Mouse (Mus musculus) kidney, postnatal 10 days (tissue): ENCODE measurements at regions not wholly inside any gene's neighbourhood (a gene's known extent, or its start where the extent isn't known, plus 50 kb on each side); places are given as distances from the start of the nearest gene placed in this dataset.
A peak's percentile ranks its signal among the peaks of the same experiment; 100 is the strongest.

ENCODE experiments used
- DNase-seq: peaks from one replicate; pipeline ENCODE4 v3.0.0; 2021; ENCODE audit warnings: mixed read lengths

- peak; percentile 56 for DNase-seq
Measured at GRCm38 (mm10) chr15:59171120-59171519, 282.0 kb downstream of the Gm49356 start.

- no peak for DNase-seq
Measured at GRCm38 (mm10) chr15:59173452-59174245, 284.6 kb downstream of the Gm49356 start.

- peak; percentile 59 for DNase-seq
Measured at GRCm38 (mm10) chr15:59174246-59174751, 285.2 kb downstream of the Gm49356 start.

GRCm38 (mm10) chr15:59174893-59175531 lies 285.9 kb downstream of the Gm49356 start:
- no peak for DNase-seq

- no peak for DNase-seq
Measured at GRCm38 (mm10) chr15:59180076-59180475, 291.0 kb downstream of the Gm49356 start.

DNA sequence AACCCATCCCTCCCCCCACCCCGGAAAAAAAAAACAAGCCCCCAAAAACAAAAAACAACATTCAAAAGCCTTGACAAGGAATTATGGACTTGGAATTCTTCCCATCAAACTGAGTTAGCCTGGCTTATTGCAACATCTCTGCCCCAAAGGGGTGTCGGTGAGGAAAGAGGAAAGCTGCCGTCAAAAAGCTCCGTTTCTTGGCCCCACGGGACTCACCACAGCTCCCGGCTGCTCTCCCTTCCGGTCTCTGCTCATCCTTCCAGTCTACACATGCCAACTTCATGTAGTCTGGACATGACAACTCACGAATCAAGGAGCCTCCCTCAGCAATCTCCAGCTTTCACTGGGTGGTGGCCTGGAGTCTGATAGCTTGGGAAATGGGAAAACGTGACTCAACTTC lies 295.4 kb downstream of the Gm49356 start:
- DNase-seq, result peak; percentile 38

- DNase-seq, result no peak
Measured at GRCm38 (mm10) chr15:59187566-59187965, 298.5 kb downstream of the Gm49356 start.

- DNase-seq, result peak; percentile 55
Measured at GRCm38 (mm10) chr15:59188371-59188770, 299.3 kb downstream of the Gm49356 start.

DNA sequence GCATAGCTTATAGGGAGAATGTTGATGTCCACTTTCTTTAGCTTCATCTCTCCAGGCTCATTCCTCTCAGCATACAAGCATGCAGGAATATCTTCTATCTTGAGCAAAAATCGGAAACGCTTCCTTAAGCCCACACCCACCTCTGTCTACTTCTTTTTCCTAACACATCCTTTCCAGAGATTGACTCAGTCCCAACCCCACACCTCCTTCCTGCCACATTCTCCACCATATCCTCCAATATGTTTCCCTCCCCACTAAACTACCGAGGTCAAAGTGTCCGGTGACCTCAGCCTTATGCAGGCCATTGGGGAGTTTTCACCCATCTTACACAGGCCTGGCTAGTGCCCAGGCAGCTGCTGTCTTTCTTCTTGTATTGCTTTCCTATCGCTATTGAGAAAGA lies 301.4 kb downstream of the Gm49356 start:
- DNase-seq, result no peak

DNA sequence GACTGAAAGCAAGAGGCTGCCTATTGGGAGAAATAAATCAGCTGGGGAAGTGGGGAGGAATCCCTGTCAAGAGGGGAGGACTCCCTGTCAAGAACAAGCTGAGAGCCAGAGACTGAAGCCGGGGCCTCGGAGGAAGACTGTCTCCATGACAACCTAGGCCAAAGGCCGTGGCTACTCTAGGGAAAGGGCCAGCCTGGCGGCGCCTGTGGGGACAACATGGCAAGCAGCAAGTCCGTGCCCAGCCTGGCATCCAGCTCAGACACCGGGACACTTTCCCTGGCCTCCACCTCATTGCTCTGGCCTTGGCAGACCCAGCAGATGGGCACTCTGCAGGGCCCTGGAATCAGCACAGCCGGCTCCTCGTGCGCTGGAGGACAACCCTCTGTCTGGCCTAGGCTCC lies 305.3 kb downstream of the Gm49356 start:
- peak; percentile 54 for DNase-seq

DNA sequence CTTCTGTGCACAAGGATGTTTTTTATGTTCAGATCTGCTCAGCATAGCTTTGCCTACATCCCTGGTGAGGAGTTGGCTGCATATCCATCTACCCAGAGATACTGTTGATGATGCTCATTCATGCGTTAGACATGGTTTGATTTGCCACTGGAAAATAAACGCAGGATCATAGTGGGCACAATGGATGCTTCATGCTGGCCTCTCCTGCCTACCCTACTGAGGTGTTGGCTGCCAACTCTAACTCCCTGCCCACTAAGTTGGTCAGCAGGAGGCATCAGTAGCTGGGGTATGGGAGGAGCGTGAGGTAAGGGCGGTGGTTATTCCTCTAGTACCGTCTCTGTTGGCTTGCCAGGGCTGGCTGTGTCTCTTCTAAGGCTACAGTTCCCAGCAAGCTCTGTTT lies 307.3 kb downstream of the Gm49356 start:
- DNase-seq, result no peak

DNA sequence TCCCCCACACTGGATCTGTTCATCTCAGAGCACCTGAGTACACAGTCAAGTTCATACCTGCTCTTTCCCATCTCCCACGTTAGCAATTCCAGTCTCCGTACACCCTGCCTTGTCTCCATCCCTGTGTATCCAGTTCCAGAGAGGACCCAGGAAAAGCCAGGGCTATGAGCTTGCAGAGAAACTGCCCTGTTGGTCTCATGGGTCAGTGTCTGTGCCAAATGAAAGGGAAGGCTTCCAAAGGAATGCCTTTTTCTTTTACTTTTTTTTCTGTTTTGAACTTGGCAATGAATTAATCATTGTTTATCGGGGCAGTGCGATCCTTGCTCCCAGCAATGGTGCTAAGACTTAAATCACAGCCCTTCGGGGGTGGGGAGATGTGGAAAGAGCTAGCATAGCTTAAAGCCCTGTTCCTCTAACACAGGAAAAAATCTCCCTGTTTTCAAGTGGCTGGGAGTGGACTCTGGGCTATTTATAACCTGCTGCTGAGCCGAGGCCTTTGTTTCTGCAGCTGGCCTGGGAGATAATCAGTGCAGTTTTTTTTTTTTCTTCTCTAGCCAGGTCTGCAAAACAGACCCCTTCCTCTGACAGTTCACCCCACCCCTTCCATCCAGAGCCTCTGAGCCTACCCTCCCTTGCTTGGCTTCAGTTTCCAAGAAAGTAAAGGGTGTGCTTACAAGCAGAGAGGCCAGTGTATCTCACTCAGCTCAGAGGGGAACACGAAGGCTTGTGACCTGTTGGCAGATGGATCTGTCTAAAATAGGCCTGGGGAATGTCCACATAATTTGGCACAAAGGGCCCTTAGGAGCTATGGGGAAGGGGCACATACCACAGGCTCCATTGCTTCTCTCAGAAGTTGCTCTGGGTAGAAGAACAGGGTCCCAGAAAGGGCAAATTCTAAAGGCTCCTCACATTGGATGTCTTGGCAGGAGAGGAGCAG lies 308.6 kb downstream of the Gm49356 start:
- DNase-seq, result peak; percentile 84

DNA sequence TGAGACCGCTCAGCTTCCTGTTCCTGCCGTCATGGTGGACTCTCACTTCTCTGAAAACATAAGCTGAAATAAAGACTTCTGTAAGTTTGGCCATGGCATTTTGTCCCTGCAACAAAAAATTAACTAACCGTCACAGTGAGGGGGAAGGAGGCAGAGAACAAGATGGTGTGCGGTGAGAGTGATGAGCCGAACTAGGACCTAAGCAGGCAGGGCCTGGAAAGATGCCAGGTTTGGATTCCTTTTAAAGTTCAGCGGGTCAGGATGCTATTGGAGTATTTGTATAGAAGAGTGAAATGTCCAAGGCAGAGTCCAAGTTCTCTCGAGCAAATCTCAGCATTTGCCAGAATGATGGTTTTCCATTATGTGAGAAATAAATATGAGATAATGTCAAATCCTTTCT lies 312.3 kb downstream of the Gm49356 start:
- DNase-seq, result peak; percentile 46

GRCm38 (mm10) chr15:59201894-59202670 lies 313.0 kb downstream of the Gm49356 start:
- peak; percentile 34 for DNase-seq

DNA sequence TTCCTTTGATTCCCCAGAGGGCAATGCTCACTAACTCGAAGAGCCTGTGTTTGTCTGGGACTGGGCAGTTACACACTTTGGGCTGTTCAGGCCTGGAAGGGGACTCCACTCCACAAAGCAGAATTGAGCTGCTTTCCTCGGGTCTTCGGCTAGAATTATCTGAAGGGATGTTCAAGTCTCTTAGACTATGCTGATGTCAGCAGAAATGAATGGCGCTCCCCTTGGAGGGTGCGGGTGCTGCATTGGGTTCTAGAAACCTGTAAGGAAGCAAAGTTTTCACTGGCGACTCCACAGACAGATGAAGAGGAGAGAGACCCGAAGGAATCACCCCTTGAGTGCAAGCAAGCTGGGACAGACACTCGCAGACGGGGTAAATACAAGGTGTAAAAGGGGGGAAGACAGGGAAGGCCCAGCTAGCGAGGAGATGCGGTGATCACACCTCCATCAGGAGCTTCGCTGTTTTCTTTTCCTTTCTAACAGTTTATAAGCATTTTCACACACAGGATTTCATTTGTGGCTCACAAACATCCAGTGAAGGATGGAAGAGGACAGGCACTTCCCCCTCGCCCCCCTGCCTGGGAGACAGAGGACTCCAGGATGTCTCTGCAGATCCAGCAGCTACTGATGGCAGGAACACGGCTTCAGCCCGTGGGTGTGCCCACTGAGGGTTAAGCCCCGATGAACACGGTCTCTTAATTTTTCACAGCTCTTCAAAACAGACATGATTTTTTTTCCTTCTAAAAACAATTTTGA lies 314.2 kb downstream of the Gm49356 start:
- DNase-seq, result peak; percentile 56

GRCm38 (mm10) chr15:59203850-59204625 lies 314.9 kb downstream of the Gm49356 start:
- DNase-seq, result peak; percentile 79

GRCm38 (mm10) chr15:59205091-59205490 lies 316.0 kb downstream of the Gm49356 start:
- DNase-seq, result no peak

GRCm38 (mm10) chr15:59205544-59205943 lies 316.4 kb downstream of the Gm49356 start:
- DNase-seq, result no peak

DNA sequence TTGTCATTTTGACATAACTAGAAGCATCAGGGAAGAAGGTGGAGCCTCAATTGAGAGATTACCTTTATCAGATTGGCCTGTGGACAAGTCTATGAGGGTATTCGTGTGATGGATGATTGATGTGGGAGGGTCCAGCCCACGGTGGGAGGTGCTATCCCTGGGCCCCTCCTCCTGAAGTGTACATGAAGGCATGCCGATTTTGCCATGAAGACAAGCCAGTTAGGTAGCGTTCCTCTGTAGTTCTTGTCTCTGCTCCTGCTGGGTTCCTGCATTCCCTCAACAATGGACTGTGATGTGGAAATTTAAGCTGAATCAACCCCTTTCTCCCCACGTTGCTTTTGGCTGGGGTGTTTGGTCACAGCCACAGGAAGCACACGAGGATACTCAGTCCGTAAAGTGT lies 317.5 kb downstream of the Gm49356 start:
- no peak for DNase-seq

DNA sequence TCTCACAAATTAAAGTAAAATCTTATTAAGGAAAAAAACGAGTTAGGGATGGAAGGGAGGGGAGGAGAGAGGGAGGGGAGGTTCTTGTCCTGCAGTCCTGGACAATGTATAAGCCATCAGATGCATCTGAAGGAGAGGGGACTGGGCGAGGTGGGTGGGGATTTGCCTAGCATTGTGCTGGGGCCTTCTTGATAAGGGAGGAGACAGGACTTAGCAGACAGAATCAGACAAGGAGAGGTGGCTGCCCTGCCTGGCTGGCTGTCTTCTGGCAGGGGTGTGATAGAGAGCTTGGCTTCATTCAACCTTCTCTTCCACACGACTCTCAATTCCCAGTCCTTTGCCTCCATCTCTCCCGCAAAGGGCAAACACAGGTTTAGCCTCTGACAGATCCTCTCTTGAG lies 318.9 kb downstream of the Gm49356 start:
- DNase-seq, result no peak

DNA sequence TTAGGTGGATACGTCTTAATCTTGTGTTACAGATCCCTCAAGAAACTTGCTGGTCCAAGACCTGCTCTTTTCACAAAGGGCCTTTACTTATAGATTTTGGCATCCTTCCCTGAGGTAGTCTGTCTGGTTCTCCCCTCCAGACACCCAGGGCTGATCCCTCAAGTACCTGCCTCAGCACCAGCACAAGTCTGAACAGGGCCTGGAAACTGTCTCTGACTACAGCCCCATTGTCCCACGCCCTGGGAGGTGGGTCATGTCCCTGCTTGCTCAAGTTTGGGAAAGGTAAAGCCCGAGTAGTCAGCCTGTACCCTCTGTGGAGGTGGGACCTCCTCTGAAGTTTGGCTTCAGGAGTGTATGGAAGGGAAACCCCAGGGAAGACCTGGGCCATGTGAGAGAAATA lies 323.3 kb downstream of the Gm49356 start:
- no peak for DNase-seq
